Mouse (Mus musculus): ENCODE measurements at regions not wholly inside any gene's neighbourhood (a gene's known extent, or its start where the extent isn't known, plus 50 kb on each side); places are given as distances from the start of the nearest gene placed in this dataset.

DNA sequence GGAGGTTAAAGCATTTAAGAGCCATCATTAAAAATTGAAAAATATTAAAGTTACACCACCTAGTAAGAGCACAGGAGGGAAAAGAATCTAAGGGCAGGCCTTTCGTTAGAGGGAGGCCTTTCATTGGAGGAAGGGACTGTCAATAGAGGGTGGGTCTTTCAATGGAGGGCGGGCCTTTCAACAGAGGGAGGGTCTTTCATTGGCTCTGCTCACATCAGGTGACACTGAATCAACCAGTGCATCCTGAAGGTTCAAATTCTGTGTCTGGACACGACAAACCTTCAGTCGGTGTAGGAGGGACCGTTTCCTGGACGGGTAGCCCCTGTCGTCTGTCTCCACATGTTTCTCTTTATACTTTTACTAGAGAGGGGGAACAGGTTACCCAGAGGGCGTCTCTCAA is 172.5 kb upstream of the Kcnab2 start:
- TF ChIP-seq MYC (IDR thresholded peaks at IDR 0.05; ENCODE audit: low read depth, low read length) (no peak), MXI1 (IDR thresholded peaks at IDR 0.05; ENCODE audit: low read depth, low read length) (no peak), POLR2A (IDR thresholded peaks at IDR 0.05; ENCODE audit: control insufficient read depth in 1 of 2, insufficient read depth in 1 of 2, low read depth in 1 of 2, low read length in 2 of 2, poor library complexity in 1 of 2) (no peak), RAD21 (IDR thresholded peaks at IDR 0.05; ENCODE audit: low read depth, low read length) (no peak)
